Mouse (Mus musculus): ENCODE data around the gene Mical3. TPM values are rescaled to one million over a fixed set of nuclear protein-coding genes. Genes with fewer than 3 reads are reported as not detected.

Gene Mical3
- polyA plus RNA-seq, 1 experiment from 2014 or later = 20.0 TPM

DNA sequence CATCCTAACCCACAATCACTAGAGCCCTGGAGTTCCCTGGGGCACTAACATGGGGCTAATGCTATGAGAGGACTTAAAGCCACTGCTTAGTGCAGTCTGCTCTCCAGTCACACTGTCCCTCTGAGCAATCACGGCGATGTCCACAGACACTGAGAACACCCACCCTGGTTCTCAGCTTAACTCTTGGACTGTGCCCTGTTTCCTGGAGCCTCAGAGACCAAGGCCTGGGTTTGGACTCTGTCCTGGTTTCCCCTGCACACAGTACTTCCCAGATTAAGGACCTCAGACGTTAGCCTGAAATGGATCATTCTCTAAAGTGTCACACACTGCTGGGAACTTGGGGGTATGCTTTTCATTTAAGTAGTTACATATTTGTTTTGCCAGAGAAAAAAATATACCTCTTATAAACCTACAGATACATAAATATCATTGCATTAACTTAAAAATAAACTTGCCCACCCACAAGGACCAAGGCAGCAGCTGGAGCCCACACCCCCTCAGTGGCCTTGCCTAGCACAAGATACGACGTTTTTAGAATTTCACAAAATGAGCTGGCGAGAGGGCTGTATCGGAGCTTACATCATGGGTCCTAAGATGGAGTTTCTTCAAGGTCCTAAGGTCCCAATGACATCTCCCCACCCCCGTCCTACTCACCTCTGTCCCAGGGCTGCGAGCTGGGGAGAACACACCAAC lies 170.3 kb downstream of the Mical3 start:
- H3K4me2 ChIP-seq (replicated peaks; ENCODE audit: low read depth, low read length) = no peak overlapping the region

GRCm38 (mm10) chr6:120957331-120957730 lies 173.5 kb downstream of the Mical3 start:
- ATAC-seq (ENCODE audit: low FRiP score, low TSS enrichment) = no peak
- Histone ChIP-seq H3K36me3 (ENCODE audit: control insufficient read depth, insufficient read depth, low read length) (peaks cover 16% of the 10 kb centered on the region; the same call in 1 of the 2 replicates), H3K4me1 (ENCODE audit: control insufficient read depth, insufficient read depth, low read length) (no peaks in the 10 kb centered on the region), H3K27me3 (ENCODE audit: control insufficient read depth, insufficient read depth, low read length) (no peaks in the 10 kb centered on the region), H3K4me3 (ENCODE audit: low read length) (no peak overlapping the region), H3K27ac (ENCODE audit: low read depth, low read length) (no peak overlapping the region), H3K9ac (ENCODE audit: low read depth, low read length) (no peak overlapping the region), H3K4me2 (replicated peaks; ENCODE audit: low read depth, low read length) (no peak overlapping the region), H3K9me3 (ENCODE audit: control insufficient read depth, low read length) (no peaks in the 10 kb centered on the region)
- 85% methylated on average over 4 of the region's 4 CpGs for WGBS

More for the DNA sequence above, 170.3 kb downstream of the Mical3 start:
- Histone ChIP-seq H3K27me3 (ENCODE audit: control insufficient read depth, insufficient read depth, low read length) (no peaks in the 10 kb centered on the region), H3K4me1 (ENCODE audit: control insufficient read depth, insufficient read depth, low read length) (no peaks in the 10 kb centered on the region), H3K36me3 (ENCODE audit: control insufficient read depth, insufficient read depth, low read length) (peaks cover 13% of the 10 kb centered on the region; the same call in 1 of the 2 replicates), H3K4me3 (ENCODE audit: low read length) (no peak overlapping the region), H3K9ac (ENCODE audit: low read depth, low read length) (no peak overlapping the region), H3K27ac (ENCODE audit: low read depth, low read length) (no peak overlapping the region), H3K9me3 (ENCODE audit: control insufficient read depth, low read length) (no peaks in the 10 kb centered on the region)
- no peak for ATAC-seq (ENCODE audit: low FRiP score, low TSS enrichment)
- WGBS = 86% methylated on average over 9 of the region's 9 CpGs

- Histone ChIP-seq H3K9me3 (ENCODE audit: control insufficient read depth, low read length) (no peaks in the 10 kb centered on the region), H3K27ac (ENCODE audit: low read depth, low read length) (no peak overlapping the region), H3K36me3 (ENCODE audit: control insufficient read depth, insufficient read depth, low read length) (peaks cover 16% of the 10 kb centered on the region; the same call in 1 of the 2 replicates), H3K4me1 (ENCODE audit: control insufficient read depth, insufficient read depth, low read length) (no peaks in the 10 kb centered on the region), H3K4me3 (ENCODE audit: low read length) (no peak overlapping the region), H3K9ac (ENCODE audit: low read depth, low read length) (no peak overlapping the region), H3K27me3 (ENCODE audit: control insufficient read depth, insufficient read depth, low read length) (no peaks in the 10 kb centered on the region), H3K4me2 (replicated peaks; ENCODE audit: low read depth, low read length) (no peak overlapping the region)
- 89% methylated on average over 11 of the region's 11 CpGs for WGBS
- ATAC-seq (ENCODE audit: low FRiP score, low TSS enrichment) = no peak
These were observed 174.3 kb downstream of the Mical3 start for GRCm38 (mm10) chr6:120956259-120957161.

- no peaks in the 10 kb centered on the region for H3K27me3 ChIP-seq (ENCODE audit: control insufficient read depth, insufficient read depth, low read length)
- H3K9ac ChIP-seq (ENCODE audit: low read depth, low read length) = no peak overlapping the region
- no peaks in the 10 kb centered on the region for H3K9me3 ChIP-seq (ENCODE audit: control insufficient read depth, low read length)
- H3K27ac ChIP-seq (ENCODE audit: low read depth, low read length) = no peak overlapping the region
- peaks cover 23% of the 10 kb centered on the region; the same call in 1 of the 2 replicates for H3K36me3 ChIP-seq (ENCODE audit: control insufficient read depth, insufficient read depth, low read length)
- H3K4me2 ChIP-seq (replicated peaks; ENCODE audit: low read depth, low read length) = no peak overlapping the region
- H3K4me1 ChIP-seq (ENCODE audit: control insufficient read depth, insufficient read depth, low read length) = no peaks in the 10 kb centered on the region
- ATAC-seq (ENCODE audit: low FRiP score, low TSS enrichment) = no peak
- WGBS = 76% methylated on average over 3 of the region's 3 CpGs
- H3K4me3 ChIP-seq (ENCODE audit: low read length) = no peak overlapping the region
These were observed 175.6 kb downstream of the Mical3 start for GRCm38 (mm10) chr6:120955215-120955614.

DNA sequence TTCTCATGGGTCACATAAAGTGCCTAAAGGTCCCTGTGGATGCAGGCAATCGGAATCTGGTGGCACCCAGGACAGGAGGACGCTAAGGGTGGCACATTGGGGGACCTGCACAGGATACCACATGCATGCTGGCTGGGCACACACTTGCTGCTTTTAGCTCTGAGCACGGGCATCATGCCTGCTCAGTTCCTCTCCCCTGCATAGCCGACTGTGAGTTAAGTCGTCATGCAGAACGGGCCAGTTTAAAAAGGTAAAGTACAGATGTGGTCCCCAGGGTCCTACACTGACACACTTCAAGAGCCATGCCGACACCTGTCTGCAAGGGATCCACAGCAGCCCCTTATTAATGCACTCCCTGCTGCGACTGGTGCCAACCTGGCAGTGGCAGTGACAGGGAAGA lies 176.6 kb downstream of the Mical3 start:
- H3K27ac ChIP-seq (ENCODE audit: low read depth, low read length) = no peak overlapping the region
- 90% methylated on average over 8 of the region's 8 CpGs for WGBS
- no peaks in the 10 kb centered on the region for H3K9me3 ChIP-seq (ENCODE audit: control insufficient read depth, low read length)
- no peaks in the 10 kb centered on the region for H3K27me3 ChIP-seq (ENCODE audit: control insufficient read depth, insufficient read depth, low read length)
- H3K4me2 ChIP-seq (replicated peaks; ENCODE audit: low read depth, low read length) = no peak overlapping the region
- no peak overlapping the region for H3K4me3 ChIP-seq (ENCODE audit: low read length)
- peaks cover 26% of the 10 kb centered on the region; the same call in 1 of the 2 replicates for H3K36me3 ChIP-seq (ENCODE audit: control insufficient read depth, insufficient read depth, low read length)
- no peak overlapping the region for H3K9ac ChIP-seq (ENCODE audit: low read depth, low read length)
- peak; percentile 28; the same call in 1 of the 2 replicates for ATAC-seq (ENCODE audit: low FRiP score, low TSS enrichment)
- no peaks in the 10 kb centered on the region for H3K4me1 ChIP-seq (ENCODE audit: control insufficient read depth, insufficient read depth, low read length)

DNA sequence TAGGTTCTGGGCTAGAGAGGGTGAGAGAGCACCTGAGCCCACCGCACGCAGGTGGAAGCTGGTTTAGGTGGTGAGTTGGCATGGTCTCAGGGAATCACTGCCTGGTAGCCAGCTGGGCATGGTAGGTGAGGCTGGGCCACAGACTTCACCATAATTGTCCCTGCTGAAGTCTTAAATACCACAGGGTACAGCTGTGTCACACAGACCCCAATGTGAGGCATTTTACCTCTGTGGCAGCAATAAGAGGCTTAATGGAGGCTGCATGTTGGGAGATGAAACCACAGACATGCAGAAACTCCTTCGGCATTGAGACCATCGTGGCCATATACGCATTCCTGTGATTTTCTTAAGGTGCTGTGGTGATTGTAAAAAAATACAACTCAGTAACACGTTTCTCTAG lies 178.3 kb downstream of the Mical3 start:
- H3K9ac ChIP-seq (ENCODE audit: low read depth, low read length) = no peak overlapping the region
- H3K27me3 ChIP-seq (ENCODE audit: control insufficient read depth, insufficient read depth, low read length) = no peaks in the 10 kb centered on the region
- no peak overlapping the region for H3K4me2 ChIP-seq (replicated peaks; ENCODE audit: low read depth, low read length)
- WGBS = 94% methylated on average over 6 of the region's 6 CpGs
- H3K36me3 ChIP-seq (ENCODE audit: control insufficient read depth, insufficient read depth, low read length) = peaks cover 24% of the 10 kb centered on the region; the same call in 1 of the 2 replicates
- no peaks in the 10 kb centered on the region for H3K4me1 ChIP-seq (ENCODE audit: control insufficient read depth, insufficient read depth, low read length)
- no peak overlapping the region for H3K27ac ChIP-seq (ENCODE audit: low read depth, low read length)
- no peaks in the 10 kb centered on the region for H3K9me3 ChIP-seq (ENCODE audit: control insufficient read depth, low read length)
- no peak overlapping the region for H3K4me3 ChIP-seq (ENCODE audit: low read length)
- ATAC-seq (ENCODE audit: low FRiP score, low TSS enrichment) = no peak

DNA sequence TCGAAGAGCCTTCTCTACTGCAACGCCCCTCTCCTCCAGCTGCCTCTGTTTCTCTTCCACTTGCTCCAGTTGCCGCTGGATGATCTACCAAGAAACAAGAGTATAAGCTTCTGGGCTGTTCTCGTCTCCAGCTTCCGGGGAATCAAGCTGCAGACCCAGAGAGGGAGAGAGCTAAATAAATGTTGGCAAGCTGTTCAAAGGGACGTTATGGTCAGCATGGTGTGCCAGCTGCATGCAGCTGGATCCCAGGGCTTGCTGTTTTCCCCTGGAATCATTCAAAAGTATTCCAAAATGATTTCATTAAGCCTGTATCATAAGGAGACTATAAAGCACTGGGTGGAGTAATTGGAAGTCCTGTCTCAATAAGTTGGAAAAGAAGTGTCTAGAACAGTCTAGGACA lies 179.5 kb downstream of the Mical3 start:
- H3K27ac ChIP-seq (ENCODE audit: low read depth, low read length) = no peak overlapping the region
- 90% methylated on average over 6 of the region's 6 CpGs for WGBS
- H3K4me3 ChIP-seq (ENCODE audit: low read length) = no peak overlapping the region
- no peak for ATAC-seq (ENCODE audit: low FRiP score, low TSS enrichment)
- H3K36me3 ChIP-seq (ENCODE audit: control insufficient read depth, insufficient read depth, low read length) = peaks cover 17% of the 10 kb centered on the region; the same call in 1 of the 2 replicates
- H3K4me2 ChIP-seq (replicated peaks; ENCODE audit: low read depth, low read length) = no peak overlapping the region
- H3K27me3 ChIP-seq (ENCODE audit: control insufficient read depth, insufficient read depth, low read length) = no peaks in the 10 kb centered on the region
- H3K9me3 ChIP-seq (ENCODE audit: control insufficient read depth, low read length) = no peaks in the 10 kb centered on the region
- no peaks in the 10 kb centered on the region for H3K4me1 ChIP-seq (ENCODE audit: control insufficient read depth, insufficient read depth, low read length)
- no peak overlapping the region for H3K9ac ChIP-seq (ENCODE audit: low read depth, low read length)

DNA sequence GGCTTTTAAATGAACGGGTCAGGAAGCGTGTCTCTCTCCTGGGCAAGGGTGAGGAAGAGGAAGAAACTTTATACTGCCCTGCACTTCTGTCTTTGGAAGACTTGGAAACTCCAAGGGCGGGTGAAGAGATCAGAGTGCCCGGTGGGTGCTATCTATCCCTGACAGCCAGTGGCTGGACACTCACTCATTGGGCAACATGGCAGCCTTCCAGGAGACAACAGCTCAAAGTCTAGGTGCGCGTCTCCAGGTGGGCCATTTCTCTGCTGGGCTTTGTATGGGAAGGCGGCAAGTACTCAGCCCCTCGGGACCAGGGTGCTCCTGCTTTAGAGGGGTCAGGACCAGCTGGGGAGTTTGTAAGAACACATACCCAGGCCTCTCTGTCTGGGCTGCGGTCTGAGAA lies 185.3 kb downstream of the Mical3 start:
- no peak overlapping the region for H3K27ac ChIP-seq (ENCODE audit: low read depth, low read length)
- H3K36me3 ChIP-seq (ENCODE audit: control insufficient read depth, insufficient read depth, low read length) = peaks cover 8% of the 10 kb centered on the region; the same call in 1 of the 2 replicates
- 92% methylated on average over 9 of the region's 9 CpGs for WGBS
- H3K9me3 ChIP-seq (ENCODE audit: control insufficient read depth, low read length) = no peaks in the 10 kb centered on the region
- no peaks in the 10 kb centered on the region for H3K27me3 ChIP-seq (ENCODE audit: control insufficient read depth, insufficient read depth, low read length)
- no peaks in the 10 kb centered on the region for H3K4me1 ChIP-seq (ENCODE audit: control insufficient read depth, insufficient read depth, low read length)
- H3K4me3 ChIP-seq (ENCODE audit: low read length) = no peak overlapping the region
- no peak for ATAC-seq (ENCODE audit: low FRiP score, low TSS enrichment)
- H3K9ac ChIP-seq (ENCODE audit: low read depth, low read length) = no peak overlapping the region
- no peak overlapping the region for H3K4me2 ChIP-seq (replicated peaks; ENCODE audit: low read depth, low read length)

GRCm38 (mm10) chr6:120943964-120944363 lies 186.8 kb downstream of the Mical3 start:
- no peaks in the 10 kb centered on the region; the same call in 1 of the 2 replicates for H3K36me3 ChIP-seq (ENCODE audit: control insufficient read depth, insufficient read depth, low read length)
- WGBS = 93% methylated on average over 5 of the region's 5 CpGs
- H3K27ac ChIP-seq (ENCODE audit: low read depth, low read length) = no peak overlapping the region
- no peak overlapping the region for H3K4me2 ChIP-seq (replicated peaks; ENCODE audit: low read depth, low read length)
- H3K9ac ChIP-seq (ENCODE audit: low read depth, low read length) = no peak overlapping the region
- no peaks in the 10 kb centered on the region for H3K4me1 ChIP-seq (ENCODE audit: control insufficient read depth, insufficient read depth, low read length)
- no peak overlapping the region for H3K4me3 ChIP-seq (ENCODE audit: low read length)
- no peak for ATAC-seq (ENCODE audit: low FRiP score, low TSS enrichment)
- no peaks in the 10 kb centered on the region for H3K27me3 ChIP-seq (ENCODE audit: control insufficient read depth, insufficient read depth, low read length)
- no peaks in the 10 kb centered on the region for H3K9me3 ChIP-seq (ENCODE audit: control insufficient read depth, low read length)
